Mouse (Mus musculus) embryonic fibroblast, embryonic 13.5 days (primary cell): Measurements from ENCODE around the gene Wscd2.

Experiments
- CTCF ChIP-seq: IDR thresholded peaks from 2 replicates; pipeline ENCODE4 v1.5.1; 2011; ENCODE audit warnings: mild to moderate bottlenecking, control low read depth, low read length, moderate library complexity, borderline replicate concordance; ENCODE audit not compliant: insufficient read depth
- POLR2A ChIP-seq: IDR thresholded peaks from 2 replicates; pipeline ENCODE4 v1.6.1; 2011; ENCODE audit warnings: low read depth, mild to moderate bottlenecking, control low read depth, low read length, moderate library complexity

DNA sequence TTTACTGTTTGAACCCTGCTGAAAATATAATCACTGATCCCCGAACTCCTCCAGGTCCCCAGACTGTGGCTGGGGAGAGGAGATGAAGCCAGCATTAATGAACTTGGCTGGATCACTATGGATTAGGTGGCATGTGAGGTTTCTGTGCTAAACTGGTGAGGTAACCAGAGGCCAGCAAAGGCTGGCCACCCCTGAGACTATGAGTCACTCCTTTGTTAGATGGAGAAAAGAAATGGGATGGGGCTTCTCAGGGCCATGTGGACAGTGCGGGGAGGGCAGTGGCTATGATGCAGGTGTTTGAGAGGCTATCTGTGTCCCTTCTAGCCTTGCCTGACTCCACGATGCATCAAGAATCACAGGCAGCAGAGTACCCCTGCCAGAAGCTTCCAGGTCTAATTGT, 6.8 kb downstream of the Wscd2 start:
- TF ChIP-seq POLR2A (no peak), CTCF (no peak)
